8 mouse cellular contexts compared by ENCODE assay signal in the genomic region with DNA sequence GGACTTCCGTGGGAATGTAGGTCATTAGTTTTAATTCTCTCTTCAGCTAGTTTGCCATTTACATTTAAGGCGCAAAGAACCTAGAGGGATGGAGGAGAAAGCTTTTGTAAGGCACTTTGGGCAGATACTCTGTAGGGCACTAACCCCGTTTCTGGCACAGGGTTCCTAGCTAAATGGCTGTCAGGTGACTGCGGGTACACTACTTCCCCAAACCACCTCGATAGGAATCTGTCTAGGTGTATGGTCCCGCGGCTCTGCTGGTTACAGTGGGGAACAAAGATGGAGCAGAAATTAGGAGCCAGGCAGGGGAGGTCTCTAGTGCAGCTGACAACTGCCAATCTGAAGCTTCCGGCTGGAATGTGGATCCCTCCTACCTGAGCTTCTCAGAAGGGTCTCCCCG. TPM values are rescaled to one million over a fixed set of nuclear protein-coding genes. Genes with fewer than 3 reads are reported as not detected.
A peak's percentile ranks its signal among the peaks of the same experiment; 100 is the strongest.
DNase-seq lines count a peak whose midpoint lies in the region; ATAC-seq and TF ChIP-seq lines count a peak whose summit lies in the region.

No protein-coding gene starts in this region.

- peak overlapping the region; percentile 98 for H3K4me2 ChIP-seq in heart, postnatal 0 days (ENCODE audit: low read depth, low read length)

- TF ChIP-seq CTCF in heart, adult 2 months (IDR thresholded peaks at IDR 0.05), result no peak
- TF ChIP-seq CTCF in ES-Bruce4 (IDR thresholded peaks at IDR 0.05; ENCODE audit: low read depth, low read length), result no peak
- TF ChIP-seq CTCF in heart, postnatal 0 days (IDR thresholded peaks at IDR 0.05; ENCODE audit: low read depth), result no peak

- H3K4me3 ChIP-seq in heart, adult 2 months, result peak overlapping the region; percentile 94
- H3K4me3 ChIP-seq in ES-Bruce4 (ENCODE audit: low read depth, low read length), result no peak overlapping the region; the same call in 1 of the 2 replicates
- H3K4me3 ChIP-seq in heart, postnatal 0 days (ENCODE audit: low read depth, low read length), result peak overlapping the region; percentile 71

- peak overlapping the region; percentile 97 for H3K27ac ChIP-seq in heart, adult 2 months
- H3K27ac ChIP-seq in ES-Bruce4 (ENCODE audit: insufficient read depth, low read length), result no peak overlapping the region
- peak overlapping the region; percentile 96 for H3K27ac ChIP-seq in heart, postnatal 0 days (ENCODE audit: low read depth)

- TF ChIP-seq EP300 in heart, adult 2 months (IDR thresholded peaks at IDR 0.05; ENCODE audit: insufficient read depth, low read depth, low read length), result no peak
- TF ChIP-seq EP300 in ES-Bruce4 (IDR thresholded peaks at IDR 0.05; ENCODE audit: insufficient read depth, low read depth, low read length), result no peak
- no peak for TF ChIP-seq EP300 in heart, postnatal 0 days (IDR thresholded peaks at IDR 0.05; ENCODE audit: low read depth)

- TF ChIP-seq POLR2A in heart, adult 2 months (IDR thresholded peaks at IDR 0.05; ENCODE audit: insufficient read depth, low read depth, low read length), result no peak
- no peak for TF ChIP-seq POLR2A in ES-Bruce4 (IDR thresholded peaks at IDR 0.05; ENCODE audit: insufficient read depth, low read length)

- ATAC-seq in heart, postnatal 0 days (ENCODE audit: insufficient read depth, low read depth), result no peak
- ATAC-seq in megakaryocyte, adult 5-6 weeks (ENCODE audit: poor library complexity, severe bottlenecking), result peak; percentile 56

- H3K9me3 ChIP-seq in ES-Bruce4 (replicated peaks; ENCODE audit: control insufficient read depth, insufficient read depth, low read length, poor library complexity, severe bottlenecking), result no peaks in the 10 kb centered on the region
- H3K9me3 ChIP-seq in heart, postnatal 0 days (replicated peaks; ENCODE audit: control insufficient read depth, low read length), result no peaks in the 10 kb centered on the region

- peak overlapping the region; percentile 100 for H3K9ac ChIP-seq in heart, adult 2 months (ENCODE audit: low read depth, low read length)
- peak overlapping the region; percentile 80; the same call in 1 of the 2 replicates for H3K9ac ChIP-seq in ES-Bruce4 (ENCODE audit: low read depth, poor library complexity, severe bottlenecking)
- H3K9ac ChIP-seq in heart, postnatal 0 days (replicated peaks; ENCODE audit: low read depth, low read length), result peak overlapping the region; percentile 93

- peaks cover 10% of the 10 kb centered on the region for H3K4me1 ChIP-seq in heart, adult 2 months (ENCODE audit: control insufficient read depth, insufficient read depth, low read length)
- H3K4me1 ChIP-seq in ES-Bruce4 (ENCODE audit: control insufficient read depth, insufficient read depth, low read length), result peaks cover 1% of the 10 kb centered on the region
- peaks cover 19% of the 10 kb centered on the region; the same call in 1 of the 2 replicates for H3K4me1 ChIP-seq in heart, postnatal 0 days (ENCODE audit: control insufficient read depth, insufficient read depth)

- H3K36me3 ChIP-seq in heart, adult 2 months (ENCODE audit: control insufficient read depth, insufficient read depth, low read length), result no peaks in the 10 kb centered on the region
- no peaks in the 10 kb centered on the region for H3K36me3 ChIP-seq in ES-Bruce4 (ENCODE audit: control insufficient read depth, insufficient read depth, low read length, poor library complexity, severe bottlenecking)
- peaks cover 18% of the 10 kb centered on the region for H3K36me3 ChIP-seq in heart, postnatal 0 days (replicated peaks; ENCODE audit: control insufficient read depth, insufficient read depth, low read length)

- peaks cover 7% of the 10 kb centered on the region for H3K79me2 ChIP-seq in heart, adult 2 months (replicated peaks; ENCODE audit: control insufficient read depth, insufficient read depth, low read length)

- WGBS in heart, adult 2 months, result 13% methylated on average over 9 of the region's 9 CpGs
- WGBS in heart, postnatal 0 days, result 7% methylated on average over 9 of the region's 9 CpGs

- DNase-seq in heart, adult 2 months, result no peak
- DNase-seq in heart, adult 9 months (ENCODE audit: low spot score in 2 of 2), result no peak
- no peak for DNase-seq in heart, postnatal 0 days (ENCODE audit: low spot score)
- no peak for DNase-seq in urinary bladder, postnatal 14 days (ENCODE audit: low spot score)
- no peak for DNase-seq in layer of hippocampus, postnatal 10 days (ENCODE audit: low spot score in 2 of 2)
- no peak for DNase-seq in thymus, postnatal 25 days

- no peaks in the 10 kb centered on the region for H3K27me3 ChIP-seq in heart, adult 2 months (ENCODE audit: control insufficient read depth, insufficient read depth, low read length)
- H3K27me3 ChIP-seq in ES-Bruce4 (ENCODE audit: control insufficient read depth, insufficient read depth, low read length, poor library complexity, severe bottlenecking), result no peaks in the 10 kb centered on the region
- no peaks in the 10 kb centered on the region for H3K27me3 ChIP-seq in heart, postnatal 0 days (ENCODE audit: control insufficient read depth, insufficient read depth, low read length)

- intact Hi-C loops in heart, adult 2 months (cut with DNase I), result loop anchor here (2.0 kb wide), 1 partner anchor 17 kb away; no protein-coding TSS in a partner anchor

RNA-seq across cellular contexts. Expression of a gene that starts 1.3 kb away (rescaled TPM):
- 10 to 100 TPM; 43.0 to 45.7 TPM for total RNA-seq in heart, adult 2 months (2021)
- 39.3 and 58.7 TPM in 2 replicates for polyA plus RNA-seq in heart, adult 2 months (2012; rRNA removed)
- polyA plus RNA-seq in ES-Bruce4 (2011; ENCODE audit: insufficient read depth, insufficient read length, low read depth, missing spikeins), result 12.4 and 13.4 TPM in 2 replicates
- total RNA-seq in heart, postnatal 0 days (2014; rRNA removed; ENCODE audit: low replicate concordance), result 45.9 and 52.9 TPM in 2 replicates
- 13.2 and 19.0 TPM in 2 replicates for polyA plus RNA-seq in heart, postnatal 0 days (2015; fragmentation: Nextera tagmentation; extraction: Ambion mirVana)
- total RNA-seq in megakaryocyte, adult 5-6 weeks (2015), result 4.4 and 6.1 TPM in 2 replicates
- total RNA-seq in megakaryocyte, adult 5-6 weeks (2017), result 3.6 and 6.3 TPM in 2 replicates
- 10 to 100 TPM; 30.4 to 33.0 TPM for total RNA-seq in layer of hippocampus, postnatal 10 days (2021)

RNA-seq across cellular contexts. Expression of a gene that starts 30.8 kb away (rescaled TPM):
- total RNA-seq in heart, adult 2 months (2021), result 100 to 1,000 TPM; 126 to 145 TPM
- 48.6 and 50.9 TPM in 2 replicates for polyA plus RNA-seq in heart, adult 2 months (2012; rRNA removed)
- 162 and 166 TPM in 2 replicates for polyA plus RNA-seq in ES-Bruce4 (2011; ENCODE audit: insufficient read depth, insufficient read length, low read depth, missing spikeins)
- total RNA-seq in heart, postnatal 0 days (2014; rRNA removed; ENCODE audit: low replicate concordance), result 50.2 and 84.8 TPM in 2 replicates
- 271 and 286 TPM in 2 replicates for polyA plus RNA-seq in heart, postnatal 0 days (2015; fragmentation: Nextera tagmentation; extraction: Ambion mirVana)
- total RNA-seq in megakaryocyte, adult 5-6 weeks (2015), result 46.0 and 49.2 TPM in 2 replicates
- total RNA-seq in megakaryocyte, adult 5-6 weeks (2017), result 39.6 and 54.1 TPM in 2 replicates
- total RNA-seq in layer of hippocampus, postnatal 10 days (2021), result 100 to 1,000 TPM; 120 to 138 TPM

RNA-seq across cellular contexts. Expression of a gene that starts 31.0 kb away (rescaled TPM):
- total RNA-seq in heart, adult 2 months (2021), result 1 to 10 TPM; 1.8 to 2.6 TPM
- polyA plus RNA-seq in heart, adult 2 months (2012; rRNA removed), result 2.8 and 3.8 TPM in 2 replicates
- 1.4 TPM in 2 replicates for polyA plus RNA-seq in ES-Bruce4 (2011; ENCODE audit: insufficient read depth, insufficient read length, low read depth, missing spikeins)
- 2.2 TPM in 1 of 2 replicates, not detected in the other for total RNA-seq in heart, postnatal 0 days (2014; rRNA removed; ENCODE audit: low replicate concordance)
- 8.8 and 10.7 TPM in 2 replicates for polyA plus RNA-seq in heart, postnatal 0 days (2015; fragmentation: Nextera tagmentation; extraction: Ambion mirVana)
- total RNA-seq in megakaryocyte, adult 5-6 weeks (2015), result not detected in 2 replicates
- total RNA-seq in megakaryocyte, adult 5-6 weeks (2017), result not detected in 2 replicates
- total RNA-seq in layer of hippocampus, postnatal 10 days (2021), result 10 to 100 TPM; 14.7 to 15.4 TPM

RNA-seq across cellular contexts. Expression of a gene that starts 35.1 kb away (rescaled TPM):
- total RNA-seq in heart, adult 2 months (2021), result 10 to 100 TPM; 63.9 to 69.2 TPM
- polyA plus RNA-seq in heart, adult 2 months (2012; rRNA removed), result 90.3 and 116 TPM in 2 replicates
- polyA plus RNA-seq in ES-Bruce4 (2011; ENCODE audit: insufficient read depth, insufficient read length, low read depth, missing spikeins), result 598 and 608 TPM in 2 replicates
- 183 and 210 TPM in 2 replicates for total RNA-seq in heart, postnatal 0 days (2014; rRNA removed; ENCODE audit: low replicate concordance)
- polyA plus RNA-seq in heart, postnatal 0 days (2015; fragmentation: Nextera tagmentation; extraction: Ambion mirVana), result 114 and 123 TPM in 2 replicates
- total RNA-seq in megakaryocyte, adult 5-6 weeks (2015), result 110 and 116 TPM in 2 replicates
- 153 and 155 TPM in 2 replicates for total RNA-seq in megakaryocyte, adult 5-6 weeks (2017)
- 100 to 1,000 TPM in 1 of 2 experiments, 10 to 100 TPM in 1; 94.6 to 102 TPM for total RNA-seq in layer of hippocampus, postnatal 10 days (2021)

RNA-seq across cellular contexts. Expression of a gene that starts 47.3 kb away (rescaled TPM):
- total RNA-seq in heart, adult 2 months (2021), result 1 to 10 TPM; 5.5 to 8.5 TPM
- polyA plus RNA-seq in heart, adult 2 months (2012; rRNA removed), result 12.2 and 14.2 TPM in 2 replicates
- polyA plus RNA-seq in ES-Bruce4 (2011; ENCODE audit: insufficient read depth, insufficient read length, low read depth, missing spikeins), result 16.6 and 18.2 TPM in 2 replicates
- 20.9 and 27.1 TPM in 2 replicates for total RNA-seq in heart, postnatal 0 days (2014; rRNA removed; ENCODE audit: low replicate concordance)
- polyA plus RNA-seq in heart, postnatal 0 days (2015; fragmentation: Nextera tagmentation; extraction: Ambion mirVana), result 14.1 and 15.6 TPM in 2 replicates
- total RNA-seq in megakaryocyte, adult 5-6 weeks (2015), result 13.5 and 14.3 TPM in 2 replicates
- total RNA-seq in megakaryocyte, adult 5-6 weeks (2017), result 10.3 and 11.2 TPM in 2 replicates
- total RNA-seq in layer of hippocampus, postnatal 10 days (2021), result 10 to 100 TPM; 19.5 to 22.2 TPM
